Mouse (Mus musculus) spleen, postnatal 4 days (tissue): ENCODE results near the gene Pard6b.

Experiments
- DNase-seq, 2 experiments: peaks; one replicate each; pipeline ENCODE4 v3.0.0; 2022; ENCODE audit warnings: low spot score in 2 of 2

Pard6b gene

DNA sequence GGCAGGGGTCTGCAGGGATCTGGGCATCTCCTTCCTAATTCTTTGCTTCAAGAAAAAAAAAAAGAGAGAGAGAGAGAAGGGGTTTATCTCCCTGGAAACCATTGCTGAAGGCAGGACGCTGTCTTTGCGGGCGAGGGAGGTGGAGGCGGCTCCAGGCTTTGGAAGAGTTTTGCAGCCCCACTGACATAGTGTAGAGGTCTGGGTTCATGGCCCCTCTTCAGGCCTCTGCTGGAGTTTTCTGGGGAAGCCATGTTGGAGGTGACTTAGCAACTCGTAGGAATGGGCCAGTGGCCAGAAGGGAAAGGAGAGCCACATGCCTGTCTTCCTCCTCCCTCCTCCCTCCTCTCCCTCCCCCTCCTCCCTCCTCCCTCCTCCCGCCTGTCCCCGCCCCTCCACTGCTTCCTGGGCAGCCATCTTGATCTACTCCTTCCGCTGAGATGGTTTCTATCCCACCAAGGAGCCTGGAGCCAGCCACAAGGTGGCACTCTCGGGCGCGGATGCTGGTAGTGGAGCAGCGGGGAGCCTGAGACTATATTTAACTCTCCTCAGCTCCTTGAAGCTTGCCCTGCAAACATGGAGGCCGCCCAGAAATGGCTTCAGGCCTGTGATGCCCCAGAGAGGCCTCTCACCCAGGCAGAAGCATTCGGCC is 47.5 kb downstream of the Pard6b start:
- peak; percentile 81 to 91 for DNase-seq

DNA sequence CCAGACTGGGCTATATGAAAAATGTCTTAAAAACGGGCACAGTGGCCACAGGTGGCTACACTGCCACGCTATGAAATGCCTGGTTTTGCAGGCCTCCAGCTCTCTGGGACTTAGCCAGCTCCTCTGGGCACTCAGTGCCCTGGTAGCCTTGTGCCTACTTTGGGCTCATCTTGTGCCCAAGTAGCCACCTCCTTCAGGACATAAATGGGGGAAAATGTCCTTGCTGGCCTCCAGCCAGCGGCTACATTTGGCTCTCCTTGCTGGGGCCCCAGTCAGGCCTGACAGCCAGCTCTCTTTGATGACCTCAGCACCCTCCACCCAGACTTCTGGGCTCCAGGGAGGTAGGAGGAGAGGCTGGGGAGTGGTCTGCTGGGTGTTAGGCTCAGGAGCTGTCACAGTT is 49.2 kb downstream of the Pard6b start:
- DNase-seq = no peak

DNA sequence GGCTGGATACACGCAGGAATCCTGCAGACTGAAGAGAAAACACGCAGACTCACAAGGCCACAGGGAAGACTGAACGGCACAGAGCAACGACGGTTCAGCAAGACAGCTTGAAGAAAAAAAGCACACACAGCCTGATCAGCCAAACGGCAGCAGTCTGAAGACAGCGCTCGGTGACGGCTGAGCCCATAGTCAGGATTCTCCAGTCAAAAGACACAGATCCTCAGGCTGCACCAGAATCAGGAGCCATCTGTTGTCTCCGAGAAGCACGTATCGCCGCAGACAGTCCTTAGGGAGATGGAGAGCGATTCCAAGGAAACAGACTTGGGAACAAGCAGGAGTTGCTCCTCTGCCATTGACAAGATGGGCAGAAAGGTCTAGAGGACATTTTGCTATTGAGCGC is 56.4 kb downstream of the Pard6b start:
- DNase-seq = no peak

DNA sequence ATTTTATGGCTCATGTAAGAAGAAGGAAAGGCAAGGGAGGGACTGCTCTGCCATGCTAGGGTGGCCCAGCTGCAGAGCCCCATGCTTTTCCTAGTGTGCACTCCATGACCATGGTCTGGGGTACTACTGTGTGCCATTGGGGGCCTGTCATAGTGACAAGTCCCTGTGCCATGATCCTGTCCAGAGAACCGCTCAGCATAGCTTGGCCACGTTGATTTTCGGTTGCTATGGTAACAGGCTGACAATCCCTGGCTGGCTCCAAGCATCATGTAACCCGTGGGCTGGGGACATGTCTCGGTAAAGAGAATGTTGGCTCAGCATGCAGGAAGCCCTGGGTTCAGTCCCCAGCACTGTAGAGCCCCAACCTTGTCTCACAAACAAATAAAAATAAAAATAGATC is 63.0 kb downstream of the Pard6b start:
- DNase-seq = no peak

DNA sequence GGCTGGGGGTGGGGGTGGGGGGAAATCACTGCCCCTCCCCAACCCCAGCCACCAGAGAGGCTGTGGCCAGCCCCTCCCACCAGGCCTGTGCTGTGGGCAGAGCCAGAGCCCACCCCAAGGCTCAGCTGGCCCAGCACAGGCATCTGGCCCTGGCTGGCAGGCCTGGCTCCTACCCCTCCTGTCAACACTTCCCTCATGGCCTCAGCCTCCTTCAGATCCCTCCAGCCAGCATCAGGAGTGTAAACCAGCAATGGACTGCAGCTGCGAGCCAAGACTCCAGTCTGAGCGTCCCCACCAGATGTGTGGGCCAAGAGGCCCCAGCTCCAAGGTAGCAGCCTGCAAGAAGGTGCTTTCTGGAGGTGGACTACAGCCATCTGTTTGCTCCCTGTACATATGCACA is 64.6 kb downstream of the Pard6b start:
- DNase-seq = no peak

DNA sequence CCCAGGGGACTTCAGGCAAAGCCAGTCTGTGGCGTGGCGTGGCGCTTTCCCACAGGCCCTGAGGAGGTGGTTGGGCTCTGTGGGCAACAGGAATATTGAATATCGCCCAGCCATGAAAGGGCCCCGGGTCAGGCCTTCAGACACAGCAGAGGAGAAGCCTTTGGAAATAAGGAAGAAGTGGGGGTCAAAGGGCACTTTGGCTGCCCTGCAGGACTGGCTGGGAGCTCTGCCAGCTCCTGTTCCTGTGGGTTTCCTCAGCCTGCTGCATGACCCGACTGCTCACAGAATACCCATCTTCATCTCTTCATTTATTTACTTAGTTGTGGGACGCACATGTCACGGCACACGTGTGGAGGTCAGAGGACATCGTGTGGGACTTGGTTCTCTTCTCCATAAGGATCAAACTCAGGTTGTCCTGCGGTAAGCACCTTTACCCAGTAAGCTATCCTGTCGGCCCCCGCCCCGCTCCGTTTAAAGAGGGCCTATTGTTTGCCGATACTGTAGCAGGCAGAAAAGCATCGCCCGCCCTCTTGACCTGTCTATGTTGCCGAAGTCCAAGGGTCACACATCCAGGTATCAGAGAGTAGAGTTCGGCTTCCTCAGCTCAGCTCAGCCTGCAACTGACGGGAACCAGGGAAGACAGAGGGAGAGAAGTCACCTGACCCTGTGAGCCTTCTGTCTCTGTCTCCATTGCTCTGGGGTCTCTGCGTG is 67.1 kb downstream of the Pard6b start:
- DNase-seq = no peak

DNA sequence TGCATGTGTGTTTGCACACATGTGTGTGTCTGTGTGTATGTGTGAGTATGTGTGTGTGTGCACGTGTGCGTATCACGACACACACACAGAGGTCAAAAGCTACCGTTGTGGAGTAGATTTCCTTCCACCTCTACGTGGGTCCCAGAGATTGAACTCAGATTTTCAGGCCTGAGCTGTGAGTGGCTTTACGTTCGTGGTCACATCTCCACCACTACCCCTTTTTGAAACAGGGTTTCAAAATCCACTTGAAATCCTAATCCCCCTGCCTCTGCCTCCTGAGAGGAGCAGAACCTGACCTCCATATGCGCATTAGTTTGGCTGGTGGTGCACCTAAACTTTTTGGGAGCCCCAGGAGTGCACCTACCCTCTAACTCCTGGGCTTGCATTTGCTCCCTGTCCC is 68.4 kb downstream of the Pard6b start:
- no peak for DNase-seq
